Mouse (Mus musculus) layer of hippocampus, postnatal 36 days (tissue): Measurements from ENCODE around the gene Ermard. TPM values are rescaled to one million over a fixed set of nuclear protein-coding genes. Genes with fewer than 3 reads are reported as not detected.
"Not testable (repeated sequence)": the region's sequence is repeated elsewhere in the genome, so short reads cannot be mapped to it uniquely, and the experiment has no call there.

Experiments used
- DNase-seq, 2 experiments: peaks; one replicate each; pipeline ENCODE4 v3.0.0; 2022
- total RNA-seq, 2 experiments: library from RNA; stranded (reverse); gene quantifications; 2 replicates each; pipeline ENCODE4 v1.2.3; 2021

Gene Ermard
- 10 to 100 TPM; 47.6 to 61.7 TPM for total RNA-seq

GRCm38 (mm10) chr17:15041175-15041729 lies at the start of gene Ermard, which contains the start of the genes Tcte3 and Gm3448:
TSS of gene Ermard (plus strand) at chr17:15041208.
TSS of gene Tcte3 (minus strand) at chr17:15041488.
TSS of gene Gm3448 (minus strand) at chr17:15041537.
- DNase-seq = peak in 1 of 2 experiments; percentile 39

GRCm38 (mm10) chr17:14992522-14993138 lies 48.4 kb upstream of the Ermard start:
- not testable (repeated sequence) for DNase-seq

GRCm38 (mm10) chr17:14993139-14993832 lies 47.7 kb upstream of the Ermard start:
- DNase-seq = not testable (repeated sequence)

- DNase-seq = not testable (repeated sequence)
These were observed 46.9 kb upstream of the Ermard start for GRCm38 (mm10) chr17:14994140-14994539.

- not testable (repeated sequence) for DNase-seq
These were observed 41.0 kb upstream of the Ermard start for GRCm38 (mm10) chr17:15000047-15000446.

- not testable (repeated sequence) for DNase-seq
These were observed 31.9 kb upstream of the Ermard start for GRCm38 (mm10) chr17:15009088-15009487.

GRCm38 (mm10) chr17:15009706-15010413 lies 31.1 kb upstream of the Ermard start, which contains the start of gene Gm3435:
TSS of gene Gm3435 (plus strand) at chr17:15010176.
- not testable (repeated sequence) for DNase-seq

GRCm38 (mm10) chr17:15021503-15022220 lies 19.3 kb upstream of the Ermard start:
- DNase-seq = peak; percentile 18 to 33

- not testable (repeated sequence) for DNase-seq
These were observed 17.0 kb upstream of the Ermard start for GRCm38 (mm10) chr17:15023878-15024492.

- not testable (repeated sequence) for DNase-seq
These were observed 16.4 kb upstream of the Ermard start for GRCm38 (mm10) chr17:15024502-15025193.

GRCm38 (mm10) chr17:15025513-15025912 lies 15.5 kb upstream of the Ermard start:
- not testable (repeated sequence) for DNase-seq

- not testable (repeated sequence) for DNase-seq
These were observed 9.6 kb upstream of the Ermard start for GRCm38 (mm10) chr17:15031414-15031813.

- DNase-seq = not testable (repeated sequence)
These were observed 553 bp upstream of the Ermard start for GRCm38 (mm10) chr17:15040455-15040854.

- DNase-seq = not testable (repeated sequence)
These were observed 9.3 kb downstream of the Ermard start for GRCm38 (mm10) chr17:15050338-15050737.

- not testable (repeated sequence) for DNase-seq
These were observed 11.8 kb downstream of the Ermard start for GRCm38 (mm10) chr17:15052766-15053165.

- not testable (repeated sequence) for DNase-seq
These were observed 12.3 kb downstream of the Ermard start for GRCm38 (mm10) chr17:15053183-15053828.

- DNase-seq = not testable (repeated sequence)
These were observed 12.8 kb downstream of the Ermard start for GRCm38 (mm10) chr17:15053829-15054200.

GRCm38 (mm10) chr17:15055925-15056324 lies 14.9 kb downstream of the Ermard start:
- peak; percentile 74 for DNase-seq

GRCm38 (mm10) chr17:15058161-15058591 lies 17.2 kb downstream of the Ermard start:
- no peak for DNase-seq

GRCm38 (mm10) chr17:15059646-15060045 lies 18.6 kb downstream of the Ermard start:
- no peak for DNase-seq
